Comparison of ENCODE assay signal across 40 mouse cellular contexts in the genomic region with DNA sequence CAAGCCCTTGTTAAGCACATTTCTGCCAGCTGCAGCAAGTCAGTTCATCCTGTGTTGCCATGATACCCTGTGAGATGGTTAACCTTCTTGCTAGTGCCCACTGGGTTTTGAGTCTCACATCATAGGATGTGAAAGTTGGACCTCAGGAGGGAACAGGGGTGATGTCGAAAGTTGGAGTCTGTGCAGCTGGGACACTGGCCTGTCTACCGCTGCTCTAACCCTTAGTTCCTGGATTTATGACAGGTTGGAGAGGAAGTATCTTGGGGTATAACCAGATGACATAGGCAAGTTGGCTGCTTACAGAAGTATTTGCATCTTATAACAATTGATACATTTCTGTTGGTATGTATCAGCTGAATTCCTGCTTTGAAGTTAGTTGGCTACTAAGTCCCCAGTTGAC. TPM values are rescaled to one million over a fixed set of nuclear protein-coding genes. Genes with fewer than 3 reads are reported as not detected.
"Had no signal": no experiment of that assay in that cellular context is flagged by ENCODE, and none has a peak within 500 bp of the region (broad histone marks: within the 10 kb centered on the region; RNA-seq: fewer than 3 reads in every experiment).

No protein-coding gene starts in this region.

- H3K27ac ChIP-seq: left cerebral cortex, adult 2 months; limb, embryonic 10.5 days; limb, embryonic 12.5 days; limb, embryonic 13.5 days; limb, embryonic 15.5 days; liver, embryonic 13.5 days; liver, embryonic 14.5 days; liver, embryonic 15.5 days; lung, embryonic 15.5 days; macrophage; midbrain, embryonic 10.5 days; midbrain, embryonic 12.5 days; midbrain, embryonic 13.5 days; midbrain, embryonic 15.5 days had no signal

- H3K27me3 ChIP-seq: limb, embryonic 12.5 days; limb, embryonic 13.5 days; limb, embryonic 15.5 days; lung, embryonic 15.5 days; midbrain, embryonic 12.5 days; midbrain, embryonic 13.5 days; midbrain, embryonic 15.5 days had no signal

- H3K4me3 ChIP-seq: left cerebral cortex, adult 2 months; limb, embryonic 10.5 days; limb, embryonic 12.5 days; limb, embryonic 13.5 days; limb, embryonic 15.5 days; liver, embryonic 13.5 days; liver, embryonic 15.5 days; lung, embryonic 15.5 days; megakaryocyte, embryonic 14.5 days; midbrain, embryonic 10.5 days; midbrain, embryonic 12.5 days; midbrain, embryonic 13.5 days; midbrain, embryonic 15.5 days; myocyte had no signal

- H3K9ac ChIP-seq: limb, embryonic 12.5 days; limb, embryonic 13.5 days; limb, embryonic 15.5 days; liver, embryonic 13.5 days; liver, embryonic 14.5 days; liver, embryonic 15.5 days; liver, postnatal 0 days; lung, embryonic 14.5 days; lung, embryonic 15.5 days; midbrain, embryonic 12.5 days; midbrain, embryonic 13.5 days; midbrain, embryonic 15.5 days had no signal

- ATAC-seq: liver, postnatal 0 days; lung, postnatal 0 days; midbrain, embryonic 13.5 days; midbrain, embryonic 15.5 days; midbrain, embryonic 16.5 days had no signal

- DNase-seq: left cerebral cortex, postnatal 4 days; liver; liver, embryonic 13.5 days; liver, postnatal 0 days; lung, adult 18-20 months; lung, adult 2 months; lung, embryonic 14.5 days; lung, postnatal 10 days; lung, postnatal 14 days; lung, postnatal 36 days; lung, postnatal 4 days; midbrain, embryonic 14.5 days had no signal

- H3K36me3 ChIP-seq: liver, embryonic 13.5 days; liver, embryonic 15.5 days; lung, embryonic 15.5 days; midbrain, embryonic 15.5 days had no signal

- H3K4me1 ChIP-seq: limb, embryonic 12.5 days; limb, embryonic 13.5 days; limb, embryonic 15.5 days; liver, embryonic 13.5 days; liver, embryonic 15.5 days; lung, embryonic 15.5 days; midbrain, embryonic 10.5 days; midbrain, embryonic 12.5 days; midbrain, embryonic 13.5 days; midbrain, embryonic 15.5 days had no signal

- H3K4me2 ChIP-seq: limb, embryonic 12.5 days; limb, embryonic 13.5 days; limb, embryonic 15.5 days; liver, embryonic 11.5 days; liver, embryonic 13.5 days; liver, embryonic 15.5 days; lung, embryonic 14.5 days; lung, embryonic 15.5 days; midbrain, embryonic 11.5 days; midbrain, embryonic 12.5 days; midbrain, embryonic 13.5 days; midbrain, embryonic 15.5 days had no signal

- H3K9me3 ChIP-seq: limb, embryonic 10.5 days; limb, embryonic 12.5 days; limb, embryonic 13.5 days; limb, embryonic 15.5 days; liver, embryonic 13.5 days; liver, embryonic 15.5 days; lung, embryonic 15.5 days; megakaryocyte, embryonic 14.5 days; midbrain, embryonic 10.5 days; midbrain, embryonic 12.5 days; midbrain, embryonic 13.5 days; midbrain, embryonic 15.5 days had no signal

RNA-seq across cellular contexts. Expression of gene Flnc, which starts 12.5 kb away (rescaled TPM):
- total RNA-seq: megakaryocyte, adult 5-6 weeks; megakaryocyte-erythroid progenitor cell, adult 5-6 weeks; monocyte, adult 5-6 weeks had no signal
- polyA plus RNA-seq: macrophage had no signal

RNA-seq across cellular contexts. Expression of gene Ccdc136, which starts 24.5 kb away (rescaled TPM):
- total RNA-seq: megakaryocyte-erythroid progenitor cell, adult 5-6 weeks had no signal
- polyA plus RNA-seq: macrophage had no signal

RNA-seq across cellular contexts. Expression of gene Opn1sw, which starts 32.3 kb away (rescaled TPM):
- total RNA-seq: megakaryocyte, adult 5-6 weeks; megakaryocyte-erythroid progenitor cell, adult 5-6 weeks; monocyte, adult 5-6 weeks had no signal
- polyA plus RNA-seq: liver, embryonic 13.5 days; macrophage had no signal

RNA-seq across cellular contexts. Expression of gene Atp6v1fnb, which starts 50.6 kb away (rescaled TPM):
- total RNA-seq: liver, adult 2 months; megakaryocyte-erythroid progenitor cell, adult 5-6 weeks; midbrain, postnatal 0 days; monocyte, adult 5-6 weeks had no signal
- polyA plus RNA-seq: limb, embryonic 11.5 days; limb, embryonic 13.5 days; limb, embryonic 14.5 days; limb, embryonic 15.5 days; liver, adult 2 months; liver, embryonic 13.5 days; liver, embryonic 14.5 days; liver, embryonic 15.5 days; liver, postnatal 0 days; lung, embryonic 14.5 days; lung, embryonic 15.5 days; lung, embryonic 16.5 days; lung, postnatal 0 days; macrophage; midbrain, embryonic 10.5 days; midbrain, embryonic 12.5 days; midbrain, embryonic 14.5 days; myocyte; neural tube, embryonic 11.5 days had no signal
